Mouse (Mus musculus) limb, embryonic 14.5 days (tissue): ENCODE data around the gene Ly6g6f. TPM values are rescaled to one million over a fixed set of nuclear protein-coding genes. Genes with fewer than 3 reads are reported as not detected.
A peak's percentile ranks its signal among the peaks of the same experiment; 100 is the strongest.

Experiments used
- ATAC-seq: fragments of 200-750 bp; cut with Nextera tagmentation; 2 replicates; pipeline ENCODE4 v1.8.0; 2017; ENCODE audit warnings: low read depth, moderate number of reproducible peaks, moderate TSS enrichment; ENCODE audit not compliant: low FRiP score
- DNase-seq: peaks from one replicate; pipeline ENCODE4 v3.0.0-alpha.2; 2015; ENCODE audit warnings: low spot score
- H3K27ac ChIP-seq: fragments of 300-500 bp; sonication (generic); replicated peaks from 2 replicates; pipeline ENCODE4 v1.5.1; 2014; ENCODE audit warnings: low read depth, mild to moderate bottlenecking, low read length, moderate library complexity, mixed read lengths
- H3K27me3 ChIP-seq: fragments of 300-500 bp; sonication (generic); 2 replicates; pipeline ENCODE4 v1.6.1; 2014; ENCODE audit warnings: low read length, mixed read lengths; ENCODE audit not compliant: control insufficient read depth, insufficient read depth
- H3K36me3 ChIP-seq: fragments of 300-500 bp; sonication (generic); 2 replicates; pipeline ENCODE4 v1.6.1; 2014; ENCODE audit warnings: mild to moderate bottlenecking, low read length, moderate library complexity, mixed read lengths; ENCODE audit not compliant: control insufficient read depth, insufficient read depth
- H3K4me1 ChIP-seq: fragments of 300-500 bp; sonication (generic); 2 replicates; pipeline ENCODE4 v1.6.1; 2014; ENCODE audit warnings: antibody characterized with exemption, low read length, mixed read lengths; ENCODE audit not compliant: control insufficient read depth, insufficient read depth
- H3K4me2 ChIP-seq: fragments of 300-500 bp; sonication (generic); replicated peaks from 2 replicates; pipeline ENCODE4 v1.6.1; 2014; ENCODE audit warnings: low read depth, mild to moderate bottlenecking, low read length, moderate library complexity; ENCODE audit not compliant: severe bottlenecking
- H3K4me3 ChIP-seq: fragments of 300-500 bp; sonication (generic); replicated peaks from 2 replicates; pipeline ENCODE4 v1.5.1; 2014; ENCODE audit warnings: low read length
- H3K9ac ChIP-seq: fragments of 300-500 bp; sonication (generic); 2 replicates; pipeline ENCODE4 v1.6.1; 2014; ENCODE audit warnings: mild to moderate bottlenecking, low read depth, low read length, moderate library complexity; ENCODE audit not compliant: severe bottlenecking
- H3K9me3 ChIP-seq: fragments of 300-500 bp; sonication (generic); 2 replicates; pipeline ENCODE4 v1.6.1; 2016; ENCODE audit warnings: low read length; ENCODE audit not compliant: control insufficient read depth
- POLR2A ChIP-seq: fragments of 200-500 bp; IDR thresholded peaks from 2 replicates; pipeline ENCODE4 v1.8.0; 2012; ENCODE audit warnings: inconsistent platforms, mild to moderate bottlenecking, moderate library complexity, borderline replicate concordance; ENCODE audit not compliant: insufficient read depth, insufficient read length; ENCODE audit errors: extremely low read depth
- WGBS: fragments of 180-500 bp; shearing (Covaris S2); extraction: QIAGEN DNeasy Blood & Tissue Kit; methylation state at CpG from one replicate; pipeline ENCODE4 v1.1.7; 2014; 5-methylcytosine and 5-hydroxymethylcytosine counted together
- polyA plus RNA-seq, 2 experiments: library from polyadenylated mRNA; depleted of rRNA in 1 of 2; stranded (reverse) in 1 of 2; unstranded in 1 of 2; fragments of >200 nt; fragmentation: Nextera tagmentation in 1 of 2; extraction: Ambion mirVana in 1 of 2; gene quantifications; 2 replicates each; pipeline versions ENCODE4 v1.2.1 to v1.2.3; 2012 to 2014

The Ly6g6f gene
- polyA plus RNA-seq, 2 experiments: 0.14 to 0.28 TPM

GRCm38 (mm10) chr17:35048149-35048931 is 37.1 kb downstream of the Ly6g6f start:
- no peak for TF ChIP-seq POLR2A
- peaks cover 14% of the 10 kb centered on the region for H3K36me3 ChIP-seq
- no peak for DNase-seq
- H3K9ac ChIP-seq: no peak overlapping the region; the same call in 1 of the 2 replicates
- peak overlapping the region; percentile 26 for H3K27ac ChIP-seq
- no peak overlapping the region for H3K4me3 ChIP-seq
- H3K9me3 ChIP-seq: no peaks in the 10 kb centered on the region
- 38% methylated on average over 11 of the region's 11 CpGs for WGBS
- H3K27me3 ChIP-seq: no peaks in the 10 kb centered on the region
- no peak for ATAC-seq
- H3K4me1 ChIP-seq: peaks cover 41% of the 10 kb centered on the region
- H3K4me2 ChIP-seq: 0 out of 2 replicates have a peak overlapping the region, but pooled peaks have one; percentile 10

DNA sequence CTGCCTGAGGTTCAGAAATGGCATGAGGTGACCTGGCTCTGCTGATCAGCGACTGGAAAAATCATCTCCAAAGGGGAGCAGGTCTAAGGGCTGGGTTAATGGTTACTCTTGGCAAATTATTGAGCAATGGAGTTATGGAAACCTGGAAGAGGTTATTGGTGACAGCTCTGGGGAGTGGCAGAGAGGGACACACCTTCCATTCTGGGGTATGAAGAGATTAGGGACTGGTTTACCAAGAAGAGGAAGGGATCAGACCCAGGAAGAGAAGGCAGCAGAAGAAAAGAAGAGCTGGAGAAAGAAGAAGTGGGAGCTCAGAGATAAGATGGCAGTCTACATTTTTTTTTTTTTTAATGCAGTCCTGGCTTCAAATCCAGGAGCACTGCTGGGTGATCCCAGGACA is 37.7 kb downstream of the Ly6g6f start:
- Histone ChIP-seq H3K4me3 (no peak overlapping the region), H3K36me3 (peaks cover 7% of the 10 kb centered on the region), H3K9ac (no peak overlapping the region; the same call in 1 of the 2 replicates), H3K27me3 (no peaks in the 10 kb centered on the region), H3K9me3 (no peaks in the 10 kb centered on the region), H3K4me2 (0 out of 2 replicates have a peak overlapping the region, but pooled peaks have one; percentile 10), H3K4me1 (peaks cover 40% of the 10 kb centered on the region), H3K27ac (peak overlapping the region; percentile 26)
- no peak for ATAC-seq
- 49% methylated on average over 1 of the region's 1 CpGs for WGBS
- no peak for DNase-seq
- no peak for TF ChIP-seq POLR2A

- peaks cover 34% of the 10 kb centered on the region for H3K4me1 ChIP-seq
- DNase-seq: peak; percentile 99
Observed at GRCm38 (mm10) chr17:35046681-35047455, 38.5 kb downstream of the Ly6g6f start, which contains the start of gene Msh5. TSS of gene Msh5 (minus strand) at chr17:35046745.

GRCm38 (mm10) chr17:35045807-35046680 is 39.4 kb downstream of the Ly6g6f start:
- DNase-seq (no peak), ATAC-seq (peak; percentile 0; the same call in 1 of the 2 replicates)
- no peaks in the 10 kb centered on the region for H3K9me3 ChIP-seq
- H3K36me3 ChIP-seq: no peaks in the 10 kb centered on the region
- peak overlapping the region; percentile 83 for H3K27ac ChIP-seq
- 0 out of 2 replicates have a peak, but pooled peaks have one; percentile 8 for TF ChIP-seq POLR2A
- peaks cover 32% of the 10 kb centered on the region for H3K4me1 ChIP-seq
- peak overlapping the region; percentile 99 for H3K4me2 ChIP-seq
- peak overlapping the region; percentile 88 for H3K9ac ChIP-seq
- peak overlapping the region; percentile 60 for H3K4me3 ChIP-seq
- WGBS: 7% methylated on average over 31 of the region's 48 CpGs
- no peaks in the 10 kb centered on the region for H3K27me3 ChIP-seq

More at GRCm38 (mm10) chr17:35046681-35047455, 38.5 kb downstream of the Ly6g6f start, which contains the start of gene Msh5:
- ATAC-seq: peak; percentile 96
- Histone ChIP-seq H3K4me3 (peak within 1 kb of the TSS; percentile 60), H3K27me3 (no peaks in the 10 kb centered on the region), H3K9me3 (no peaks in the 10 kb centered on the region), H3K9ac (peak within 1 kb of the TSS; percentile 88), H3K27ac (peak within 1 kb of the TSS; percentile 83), H3K36me3 (no peaks in the 10 kb centered on the region), H3K4me2 (peak within 1 kb of the TSS; percentile 99)
- 0 out of 2 replicates have a peak, but pooled peaks have one; percentile 17 for TF ChIP-seq POLR2A
- 6% methylated on average over 33 of the region's 33 CpGs for WGBS
